Mouse (Mus musculus): Measurements from ENCODE around the gene Smad1. TPM values are rescaled to one million over a fixed set of nuclear protein-coding genes. Genes with fewer than 3 reads are reported as not detected.

Smad1 gene
- polyA plus RNA-seq, 1 experiment from 2014 or later: 18.5 TPM

GRCm38 (mm10) chr8:79360774-79361527 is 38.4 kb downstream of the Smad1 start:
- Histone ChIP-seq H3K4me2 (no peak overlapping the region), H3K9me3 (ENCODE audit: control insufficient read depth, low read length) (no peaks in the 10 kb centered on the region), H3K27me3 (replicated peaks; ENCODE audit: control insufficient read depth, insufficient read depth, low read length) (no peaks in the 10 kb centered on the region), H3K4me1 (replicated peaks; ENCODE audit: control insufficient read depth, insufficient read depth, low read length) (peaks cover 10% of the 10 kb centered on the region; the same call in 1 of the 2 replicates), H3K4me3 (ENCODE audit: low read depth, low read length) (no peak overlapping the region), H3K36me3 (ENCODE audit: control insufficient read depth, insufficient read depth, low read length) (no peaks in the 10 kb centered on the region), H3K27ac (ENCODE audit: low read depth, low read length) (no peak overlapping the region), H3K9ac (ENCODE audit: low read depth, low read length) (no peak overlapping the region)
- WGBS: 61% methylated on average over 6 of the region's 6 CpGs
- DNase-seq (ENCODE audit: low spot score) (no peak), ATAC-seq (replicated peaks; ENCODE audit: low FRiP score) (peak; percentile 76)

- WGBS: 82% methylated on average over 9 of the region's 9 CpGs
- no peaks in the 10 kb centered on the region for H3K9me3 ChIP-seq (ENCODE audit: control insufficient read depth, low read length)
- DNase-seq (ENCODE audit: low spot score): no peak
- H3K4me1 ChIP-seq (replicated peaks; ENCODE audit: control insufficient read depth, insufficient read depth, low read length): peaks cover 10% of the 10 kb centered on the region; the same call in 1 of the 2 replicates
- no peaks in the 10 kb centered on the region for H3K36me3 ChIP-seq (ENCODE audit: control insufficient read depth, insufficient read depth, low read length)
- H3K4me2 ChIP-seq: no peak overlapping the region
- no peak overlapping the region for H3K27ac ChIP-seq (ENCODE audit: low read depth, low read length)
- no peak overlapping the region for H3K9ac ChIP-seq (ENCODE audit: low read depth, low read length)
- H3K27me3 ChIP-seq (replicated peaks; ENCODE audit: control insufficient read depth, insufficient read depth, low read length): no peaks in the 10 kb centered on the region
- no peak for ATAC-seq (replicated peaks; ENCODE audit: low FRiP score)
- H3K4me3 ChIP-seq (ENCODE audit: low read depth, low read length): no peak overlapping the region
These were observed 39.0 kb downstream of the Smad1 start for GRCm38 (mm10) chr8:79360302-79360701.

GRCm38 (mm10) chr8:79355721-79356434 is 43.4 kb downstream of the Smad1 start:
- no peak for ATAC-seq (replicated peaks; ENCODE audit: low FRiP score)
- DNase-seq (ENCODE audit: low spot score): no peak

GRCm38 (mm10) chr8:79354009-79354408 is 45.3 kb downstream of the Smad1 start:
- DNase-seq (ENCODE audit: low spot score) (no peak), ATAC-seq (replicated peaks; ENCODE audit: low FRiP score) (no peak)
- no peaks in the 10 kb centered on the region for H3K27me3 ChIP-seq (replicated peaks; ENCODE audit: control insufficient read depth, insufficient read depth, low read length)
- no peaks in the 10 kb centered on the region for H3K9me3 ChIP-seq (ENCODE audit: control insufficient read depth, low read length)
- peaks cover 4% of the 10 kb centered on the region; the same call in 1 of the 2 replicates for H3K36me3 ChIP-seq (ENCODE audit: control insufficient read depth, insufficient read depth, low read length)
- 91% methylated on average over 7 of the region's 7 CpGs for WGBS
- H3K4me1 ChIP-seq (replicated peaks; ENCODE audit: control insufficient read depth, insufficient read depth, low read length): no peaks in the 10 kb centered on the region
- H3K9ac ChIP-seq (ENCODE audit: low read depth, low read length): no peak overlapping the region
- no peak overlapping the region for H3K27ac ChIP-seq (ENCODE audit: low read depth, low read length)
- no peak overlapping the region for H3K4me3 ChIP-seq (ENCODE audit: low read depth, low read length)
- no peak overlapping the region for H3K4me2 ChIP-seq

More at GRCm38 (mm10) chr8:79355721-79356434, 43.4 kb downstream of the Smad1 start:
- WGBS: 73% methylated on average over 16 of the region's 16 CpGs
- no peak overlapping the region for H3K9ac ChIP-seq (ENCODE audit: low read depth, low read length)
- peaks cover 4% of the 10 kb centered on the region; the same call in 1 of the 2 replicates for H3K36me3 ChIP-seq (ENCODE audit: control insufficient read depth, insufficient read depth, low read length)
- H3K4me3 ChIP-seq (ENCODE audit: low read depth, low read length): no peak overlapping the region
- H3K27me3 ChIP-seq (replicated peaks; ENCODE audit: control insufficient read depth, insufficient read depth, low read length): no peaks in the 10 kb centered on the region
- H3K27ac ChIP-seq (ENCODE audit: low read depth, low read length): no peak overlapping the region
- no peaks in the 10 kb centered on the region for H3K9me3 ChIP-seq (ENCODE audit: control insufficient read depth, low read length)
- H3K4me2 ChIP-seq: no peak overlapping the region
- H3K4me1 ChIP-seq (replicated peaks; ENCODE audit: control insufficient read depth, insufficient read depth, low read length): no peaks in the 10 kb centered on the region

- Histone ChIP-seq H3K4me3 (ENCODE audit: low read depth, low read length) (no peak overlapping the region), H3K9ac (ENCODE audit: low read depth, low read length) (no peak overlapping the region), H3K4me2 (no peak overlapping the region), H3K4me1 (replicated peaks; ENCODE audit: control insufficient read depth, insufficient read depth, low read length) (no peaks in the 10 kb centered on the region), H3K27ac (ENCODE audit: low read depth, low read length) (no peak overlapping the region), H3K36me3 (ENCODE audit: control insufficient read depth, insufficient read depth, low read length) (peaks cover 4% of the 10 kb centered on the region; the same call in 1 of the 2 replicates), H3K9me3 (ENCODE audit: control insufficient read depth, low read length) (no peaks in the 10 kb centered on the region), H3K27me3 (replicated peaks; ENCODE audit: control insufficient read depth, insufficient read depth, low read length) (no peaks in the 10 kb centered on the region)
- WGBS: 87% methylated on average over 8 of the region's 8 CpGs
- DNase-seq (ENCODE audit: low spot score) (no peak), ATAC-seq (replicated peaks; ENCODE audit: low FRiP score) (no peak)
These were observed 47.4 kb downstream of the Smad1 start for GRCm38 (mm10) chr8:79351916-79352315.

- H3K36me3 ChIP-seq (ENCODE audit: control insufficient read depth, insufficient read depth, low read length): peaks cover 4% of the 10 kb centered on the region; the same call in 1 of the 2 replicates
- WGBS: 68% methylated on average over 3 of the region's 3 CpGs
- no peak overlapping the region for H3K27ac ChIP-seq (ENCODE audit: low read depth, low read length)
- H3K4me1 ChIP-seq (replicated peaks; ENCODE audit: control insufficient read depth, insufficient read depth, low read length): no peaks in the 10 kb centered on the region
- no peak overlapping the region for H3K4me2 ChIP-seq
- H3K9me3 ChIP-seq (ENCODE audit: control insufficient read depth, low read length): no peaks in the 10 kb centered on the region
- H3K27me3 ChIP-seq (replicated peaks; ENCODE audit: control insufficient read depth, insufficient read depth, low read length): no peaks in the 10 kb centered on the region
- no peak overlapping the region for H3K9ac ChIP-seq (ENCODE audit: low read depth, low read length)
- no peak overlapping the region for H3K4me3 ChIP-seq (ENCODE audit: low read depth, low read length)
- no peak for DNase-seq (ENCODE audit: low spot score)
- no peak for ATAC-seq (replicated peaks; ENCODE audit: low FRiP score)
These were observed 48.5 kb downstream of the Smad1 start for GRCm38 (mm10) chr8:79350805-79351204.

GRCm38 (mm10) chr8:79350094-79350593 is 49.2 kb downstream of the Smad1 start:
- Histone ChIP-seq H3K27ac (ENCODE audit: low read depth, low read length) (no peak overlapping the region), H3K36me3 (ENCODE audit: control insufficient read depth, insufficient read depth, low read length) (peaks cover 4% of the 10 kb centered on the region; the same call in 1 of the 2 replicates)

GRCm38 (mm10) chr8:79346414-79346813 is 52.9 kb downstream of the Smad1 start:
- Histone ChIP-seq H3K36me3 (ENCODE audit: control insufficient read depth, insufficient read depth, low read length) (peaks cover 5% of the 10 kb centered on the region; the same call in 1 of the 2 replicates), H3K4me2 (no peak overlapping the region)
- no peak for ATAC-seq (replicated peaks; ENCODE audit: low FRiP score)

More at GRCm38 (mm10) chr8:79350094-79350593, 49.2 kb downstream of the Smad1 start:
- Histone ChIP-seq H3K4me1 (replicated peaks; ENCODE audit: control insufficient read depth, insufficient read depth, low read length) (no peaks in the 10 kb centered on the region), H3K4me3 (ENCODE audit: low read depth, low read length) (no peak overlapping the region), H3K9me3 (ENCODE audit: control insufficient read depth, low read length) (no peaks in the 10 kb centered on the region), H3K27me3 (replicated peaks; ENCODE audit: control insufficient read depth, insufficient read depth, low read length) (no peaks in the 10 kb centered on the region), H3K4me2 (no peak overlapping the region), H3K9ac (ENCODE audit: low read depth, low read length) (no peak overlapping the region)
- 62% methylated on average over 6 of the region's 6 CpGs for WGBS
- DNase-seq (ENCODE audit: low spot score) (no peak), ATAC-seq (replicated peaks; ENCODE audit: low FRiP score) (no peak)

More at GRCm38 (mm10) chr8:79346414-79346813, 52.9 kb downstream of the Smad1 start:
- Histone ChIP-seq H3K4me3 (ENCODE audit: low read depth, low read length) (no peak overlapping the region), H3K4me1 (replicated peaks; ENCODE audit: control insufficient read depth, insufficient read depth, low read length) (no peaks in the 10 kb centered on the region), H3K9ac (ENCODE audit: low read depth, low read length) (no peak overlapping the region), H3K27ac (ENCODE audit: low read depth, low read length) (no peak overlapping the region), H3K9me3 (ENCODE audit: control insufficient read depth, low read length) (no peaks in the 10 kb centered on the region), H3K27me3 (replicated peaks; ENCODE audit: control insufficient read depth, insufficient read depth, low read length) (no peaks in the 10 kb centered on the region)
- 86% methylated on average over 10 of the region's 10 CpGs for WGBS
- DNase-seq (ENCODE audit: low spot score): no peak
